Mouse (Mus musculus) midbrain, postnatal 0 days (tissue): ENCODE measurements around the gene Gm49318. TPM values are rescaled to one million over a fixed set of nuclear protein-coding genes. Genes with fewer than 3 reads are reported as not detected.

ENCODE experiments used
- ATAC-seq: fragments of 200-750 bp; cut with Nextera tagmentation; 2 replicates; pipeline ENCODE4 v1.8.0; 2017; ENCODE audit warnings: moderate number of reproducible peaks, mild to moderate bottlenecking, moderate TSS enrichment, moderate library complexity; ENCODE audit not compliant: low FRiP score
- DNase-seq: peaks from one replicate; pipeline ENCODE4 v3.0.0-alpha.2; 2015; ENCODE audit warnings: low spot score
- H3K27ac ChIP-seq: fragments of 300-500 bp; sonication (generic); 2 replicates; pipeline ENCODE4 v1.5.1; 2014; ENCODE audit warnings: low read depth, mild to moderate bottlenecking, low read length, mixed read lengths
- H3K27me3 ChIP-seq: fragments of 300-500 bp; sonication (generic); 2 replicates; pipeline ENCODE4 v1.6.1; 2014; ENCODE audit warnings: low read length, control low read depth, mixed read lengths; ENCODE audit not compliant: insufficient read depth
- H3K36me3 ChIP-seq: fragments of 300-500 bp; sonication (generic); 2 replicates; pipeline ENCODE4 v1.6.1; 2014; ENCODE audit warnings: low read length, control low read depth, mixed read lengths; ENCODE audit not compliant: insufficient read depth
- H3K4me1 ChIP-seq: fragments of 300-500 bp; sonication (generic); 2 replicates; pipeline ENCODE4 v1.6.1; 2014; ENCODE audit warnings: mild to moderate bottlenecking, control low read depth, antibody characterized with exemption, low read length, mixed read lengths; ENCODE audit not compliant: insufficient read depth
- H3K4me2 ChIP-seq: fragments of 300-500 bp; sonication (generic); 2 replicates; pipeline ENCODE4 v1.6.1; 2014; ENCODE audit warnings: low read depth, mild to moderate bottlenecking, low read length, mixed read lengths; ENCODE audit not compliant: poor library complexity, severe bottlenecking
- H3K4me3 ChIP-seq: fragments of 300-500 bp; sonication (generic); 2 replicates; pipeline ENCODE4 v1.5.1; 2014; ENCODE audit warnings: low read depth, mild to moderate bottlenecking, low read length, moderate library complexity
- H3K9ac ChIP-seq: fragments of 300-500 bp; sonication (generic); replicated peaks from 2 replicates; pipeline ENCODE4 v1.6.1; 2014; ENCODE audit warnings: mild to moderate bottlenecking, low read length, moderate library complexity, mixed read lengths; ENCODE audit not compliant: poor library complexity, severe bottlenecking
- H3K9me3 ChIP-seq: fragments of 300-500 bp; sonication (generic); 2 replicates; pipeline ENCODE4 v1.6.1; 2016; ENCODE audit warnings: low read length, control low read depth
- CTCF ChIP-seq: IDR thresholded peaks from 2 replicates; pipeline ENCODE4 v1.5.1; 2016; ENCODE audit warnings: antibody characterized with exemption, mild to moderate bottlenecking
- WGBS: fragments of 180-500 bp; shearing (Covaris S2); extraction: QIAGEN DNeasy Blood & Tissue Kit; methylation state at CpG from one replicate; pipeline ENCODE4 v1.1.7; 2014; 5-methylcytosine and 5-hydroxymethylcytosine counted together
- polyA plus RNA-seq: library from polyadenylated mRNA; unstranded; fragments of >200 nt; fragmentation: Nextera tagmentation; extraction: Ambion mirVana; gene quantifications from 2 replicates; pipeline ENCODE4 v1.2.1, GENCODE M21; 2015
- total RNA-seq: library from RNA; depleted of rRNA; stranded (reverse); fragments of >200 nt; gene quantifications from 2 replicates; pipeline ENCODE4 v1.2.3, GENCODE M21; 2014

The Gm49318 gene
- total and polyA plus RNA-seq, 2 experiments from 2014 or later: 0.36 TPM; not detected in 1

DNA sequence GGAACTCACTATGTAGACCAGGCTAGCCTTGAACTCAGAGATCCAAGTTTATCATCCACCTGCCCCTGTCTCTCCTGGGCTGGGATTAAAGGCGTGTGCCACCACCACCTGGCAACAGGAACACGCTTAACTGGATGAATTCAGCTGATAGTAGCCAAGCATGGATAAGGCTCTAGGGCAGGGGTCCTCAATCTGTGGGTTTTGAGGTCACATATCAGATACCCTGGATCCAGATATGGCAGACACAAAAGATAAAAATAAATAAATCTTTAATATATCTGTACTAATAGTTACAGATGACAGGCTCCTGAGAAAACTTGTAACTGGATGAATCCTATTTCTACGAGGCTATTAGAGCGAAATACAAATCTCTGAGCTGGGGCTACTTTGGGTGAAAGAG lies 44.6 kb upstream of the Gm49318 start:
- Histone ChIP-seq H3K4me3 (peak overlapping the region; percentile 93), H3K27ac (no peak overlapping the region), H3K9ac (peak overlapping the region; percentile 81; the same call in 1 of the 2 replicates), H3K27me3 (no peaks in the 10 kb centered on the region), H3K36me3 (peaks cover 28% of the 10 kb centered on the region), H3K9me3 (no peaks in the 10 kb centered on the region), H3K4me1 (peaks cover 6% of the 10 kb centered on the region; the same call in 1 of the 2 replicates), H3K4me2 (peak overlapping the region; percentile 69)
- TF ChIP-seq CTCF: no peak
- 90% methylated on average over 4 of the region's 4 CpGs for WGBS
- ATAC-seq (no peak), DNase-seq (no peak)

- no peak for TF ChIP-seq CTCF
- H3K4me3 ChIP-seq: no peak overlapping the region
- WGBS: 89% methylated on average over 9 of the region's 9 CpGs
Observed at GRCm38 (mm10) chr9:22108194-22108593, 37.1 kb upstream of the Gm49318 start.

GRCm38 (mm10) chr9:22099922-22100321 lies 28.9 kb upstream of the Gm49318 start:
- WGBS: 5% methylated on average over 18 of the region's 18 CpGs

More at GRCm38 (mm10) chr9:22108194-22108593, 37.1 kb upstream of the Gm49318 start:
- DNase-seq: no peak
- no peak overlapping the region for H3K27ac ChIP-seq
- no peaks in the 10 kb centered on the region for H3K9me3 ChIP-seq
- peaks cover 26% of the 10 kb centered on the region for H3K36me3 ChIP-seq
- H3K4me1 ChIP-seq: no peaks in the 10 kb centered on the region
- no peak for ATAC-seq
- no peak overlapping the region for H3K9ac ChIP-seq
- H3K27me3 ChIP-seq: no peaks in the 10 kb centered on the region
- H3K4me2 ChIP-seq: no peak overlapping the region

DNA sequence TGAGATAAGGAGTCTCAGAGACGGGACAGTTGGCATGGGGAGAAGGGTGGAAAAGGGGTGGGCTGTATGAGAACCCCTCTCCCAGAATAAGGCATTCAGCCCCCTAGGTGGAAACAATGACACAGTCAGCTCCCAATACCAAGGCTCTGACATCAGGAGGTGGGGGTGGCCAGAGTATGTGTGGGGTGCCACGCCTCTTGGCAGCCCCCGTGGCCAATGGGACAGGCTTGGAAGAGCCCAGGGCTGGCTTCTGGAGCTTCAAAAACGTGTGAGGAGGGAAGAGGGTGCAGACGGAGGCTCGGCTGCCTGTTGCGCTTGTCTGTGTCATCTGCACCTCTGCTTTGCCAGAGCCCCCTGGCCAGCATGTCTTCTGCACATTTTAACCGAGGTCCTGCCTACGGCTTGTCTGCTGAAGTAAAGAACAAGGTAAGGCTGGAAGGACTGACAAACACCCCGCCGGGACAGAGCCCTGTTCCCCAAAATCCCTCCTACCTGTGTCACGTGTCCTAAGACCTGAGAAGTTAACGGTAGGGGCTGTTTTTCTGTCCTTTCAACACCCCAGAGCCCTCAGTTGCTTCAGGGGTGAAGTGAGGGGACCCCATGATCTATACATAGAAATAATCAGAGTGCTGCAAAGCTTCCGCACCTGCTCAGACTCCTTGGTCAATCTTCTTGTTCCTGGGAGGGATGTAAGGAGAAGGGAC lies 28.1 kb upstream of the Gm49318 start, which contains the start of gene Cnn1:
Gene Cnn1 (plus strand): TSS at position 224 of the 704 bp plus-strand sequence.
- DNase-seq (no peak), ATAC-seq (no peak)
- TF ChIP-seq CTCF: no peak
- Histone ChIP-seq H3K9ac (no peak within 1 kb of the TSS), H3K27me3 (peaks cover 30% of the 10 kb centered on the region), H3K36me3 (no peaks in the 10 kb centered on the region), H3K4me2 (no peak within 1 kb of the TSS; the same call in 1 of the 2 replicates), H3K4me3 (no peak within 1 kb of the TSS), H3K9me3 (no peaks in the 10 kb centered on the region), H3K27ac (no peak within 1 kb of the TSS), H3K4me1 (no peaks in the 10 kb centered on the region)
- WGBS: 12% methylated on average over 14 of the region's 14 CpGs

More at GRCm38 (mm10) chr9:22099922-22100321, 28.9 kb upstream of the Gm49318 start:
- Histone ChIP-seq H3K36me3 (no peaks in the 10 kb centered on the region), H3K27me3 (peaks cover 30% of the 10 kb centered on the region), H3K27ac (no peak overlapping the region), H3K4me2 (no peak overlapping the region; the same call in 1 of the 2 replicates), H3K9me3 (no peaks in the 10 kb centered on the region), H3K4me3 (no peak overlapping the region), H3K4me1 (no peaks in the 10 kb centered on the region), H3K9ac (no peak overlapping the region)
- ATAC-seq (no peak), DNase-seq (no peak)
- TF ChIP-seq CTCF: no peak

GRCm38 (mm10) chr9:22095854-22096307 lies 24.8 kb upstream of the Gm49318 start:
- no peaks in the 10 kb centered on the region for H3K36me3 ChIP-seq
- DNase-seq (peak; percentile 60), ATAC-seq (peak; percentile 60; the same call in 1 of the 2 replicates)
- peak overlapping the region; percentile 53 for H3K4me2 ChIP-seq
- peak; percentile 67 for TF ChIP-seq CTCF
- no peak overlapping the region for H3K9ac ChIP-seq
- WGBS: 2% methylated on average over 24 of the region's 24 CpGs
- H3K4me1 ChIP-seq: no peaks in the 10 kb centered on the region
- no peaks in the 10 kb centered on the region for H3K9me3 ChIP-seq
- H3K27ac ChIP-seq: no peak overlapping the region
- H3K4me3 ChIP-seq: peak overlapping the region; percentile 20; the same call in 1 of the 2 replicates
- peaks cover 25% of the 10 kb centered on the region for H3K27me3 ChIP-seq

- Histone ChIP-seq H3K27ac (no peak overlapping the region), H3K36me3 (no peaks in the 10 kb centered on the region), H3K4me3 (no peak overlapping the region), H3K4me2 (no peak overlapping the region), H3K9ac (no peak overlapping the region), H3K4me1 (no peaks in the 10 kb centered on the region), H3K27me3 (no peaks in the 10 kb centered on the region; the same call in 1 of the 2 replicates), H3K9me3 (no peaks in the 10 kb centered on the region)
- no peak for TF ChIP-seq CTCF
- WGBS: 92% methylated on average over 6 of the region's 6 CpGs
- no peak for ATAC-seq
- DNase-seq: no peak
Observed at GRCm38 (mm10) chr9:22092746-22093145, 21.7 kb upstream of the Gm49318 start.
